Mouse (Mus musculus) ES-Bruce4 (cell line): ENCODE data around the gene Dock6. TPM values are rescaled to one million over a fixed set of nuclear protein-coding genes. Genes with fewer than 3 reads are reported as not detected.

Source experiments
- H3K27ac ChIP-seq: 2 replicates; pipeline ENCODE4 v1.5.1; 2012; ENCODE audit warnings: low read length, inconsistent platforms; ENCODE audit not compliant: insufficient read depth
- H3K27me3 ChIP-seq: 2 replicates; pipeline ENCODE4 v1.6.1; 2012; ENCODE audit warnings: mild to moderate bottlenecking, low read length, inconsistent platforms; ENCODE audit not compliant: control insufficient read depth, poor library complexity, insufficient read depth, severe bottlenecking
- H3K36me3 ChIP-seq: 2 replicates; pipeline ENCODE4 v1.6.1; 2012; ENCODE audit warnings: inconsistent platforms, mild to moderate bottlenecking, low read length, moderate library complexity; ENCODE audit not compliant: control insufficient read depth, poor library complexity, insufficient read depth, severe bottlenecking
- H3K4me1 ChIP-seq: one replicate; pipeline ENCODE4 v1.8.1; 2011; ENCODE audit warnings: low read length; ENCODE audit not compliant: control insufficient read depth, insufficient read depth
- H3K4me3 ChIP-seq: 2 replicates; pipeline ENCODE4 v1.5.1; 2011; ENCODE audit warnings: low read depth, mild to moderate bottlenecking, low read length
- H3K9ac ChIP-seq: 2 replicates; pipeline ENCODE4 v1.6.1; 2012; ENCODE audit warnings: low read depth, mild to moderate bottlenecking, inconsistent platforms; ENCODE audit not compliant: poor library complexity, severe bottlenecking
- H3K9me3 ChIP-seq: replicated peaks from 2 replicates; pipeline ENCODE4 v1.6.1; 2012; ENCODE audit warnings: mild to moderate bottlenecking, low read length, inconsistent platforms; ENCODE audit not compliant: control insufficient read depth, poor library complexity, insufficient read depth, severe bottlenecking
- CTCF ChIP-seq: IDR thresholded peaks from one replicate; pipeline ENCODE4 v1.8.1; 2011; ENCODE audit warnings: low read depth, low read length
- EP300 ChIP-seq: IDR thresholded peaks from 2 replicates; pipeline ENCODE4 v1.6.1; 2011; ENCODE audit warnings: low read depth, low read length; ENCODE audit not compliant: insufficient read depth
- POLR2A ChIP-seq: IDR thresholded peaks from one replicate; pipeline ENCODE4 v1.8.1; 2011; ENCODE audit warnings: low read length; ENCODE audit not compliant: insufficient read depth
- polyA plus RNA-seq: library from polyadenylated mRNA; stranded (reverse); fragments of >200 nt; gene quantifications from 2 replicates; pipeline ENCODE4 v1.2.4, GENCODE M21; 2011; ENCODE audit warnings: low read depth; ENCODE audit not compliant: missing spikeins, insufficient read depth, insufficient read length

The Dock6 gene
- polyA plus RNA-seq, 1 experiment: 74.9 TPM

DNA sequence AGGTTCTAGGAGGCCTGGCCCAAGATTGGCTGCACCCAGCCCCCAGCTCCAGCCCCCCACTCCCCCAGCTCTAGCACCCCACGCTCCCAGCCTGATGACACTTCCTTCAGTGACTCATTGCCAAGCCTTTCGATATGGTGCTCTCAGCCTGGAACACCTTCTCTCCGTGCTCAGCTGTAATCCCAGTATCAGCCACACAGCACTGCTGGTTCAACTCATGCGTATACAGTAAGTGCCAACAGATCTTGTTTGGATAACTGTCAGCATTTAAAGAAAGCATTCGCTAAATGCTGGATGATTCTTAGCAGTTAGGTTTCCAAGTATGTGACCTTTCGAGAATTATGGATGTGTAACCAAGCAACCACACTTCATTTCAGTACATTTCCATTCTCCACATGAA lies 9.3 kb downstream of the Dock6 start:
- H3K27me3 ChIP-seq: no peaks in the 10 kb centered on the region
- TF ChIP-seq EP300: no peak
- no peak for TF ChIP-seq CTCF
- no peak for TF ChIP-seq POLR2A
- no peak overlapping the region for H3K27ac ChIP-seq

DNA sequence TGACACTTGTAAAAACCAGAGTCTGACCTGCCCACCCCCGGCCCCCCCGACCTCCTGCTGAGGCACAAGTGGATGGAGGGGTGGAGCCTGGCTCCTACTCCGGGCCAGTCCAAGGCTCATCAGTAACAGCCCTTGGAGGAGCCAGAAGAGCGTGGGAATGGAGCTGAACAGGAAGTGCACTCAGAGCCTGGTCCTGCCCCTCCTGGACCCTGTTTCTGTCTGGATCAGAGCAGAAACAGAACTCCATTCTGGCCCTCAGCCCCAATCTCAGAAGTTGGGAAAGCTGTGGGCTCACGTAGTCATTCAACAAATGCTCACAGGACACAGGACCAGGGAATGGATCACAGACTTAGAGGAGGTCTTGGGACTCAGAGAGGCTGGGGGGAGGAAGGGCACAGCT lies 10.0 kb downstream of the Dock6 start:
- Histone ChIP-seq H3K4me1 (peaks cover 10% of the 10 kb centered on the region), H3K27me3 (no peaks in the 10 kb centered on the region), H3K27ac (no peak overlapping the region), H3K36me3 (peaks cover 58% of the 10 kb centered on the region), H3K4me3 (no peak overlapping the region), H3K9ac (no peak overlapping the region), H3K9me3 (no peaks in the 10 kb centered on the region)
- TF ChIP-seq POLR2A (no peak), EP300 (no peak)

More for the DNA sequence above, 9.3 kb downstream of the Dock6 start:
- H3K4me3 ChIP-seq: no peak overlapping the region
- H3K4me1 ChIP-seq: peaks cover 13% of the 10 kb centered on the region
- no peak overlapping the region for H3K9ac ChIP-seq
- no peaks in the 10 kb centered on the region for H3K9me3 ChIP-seq
- H3K36me3 ChIP-seq: peaks cover 51% of the 10 kb centered on the region

DNA sequence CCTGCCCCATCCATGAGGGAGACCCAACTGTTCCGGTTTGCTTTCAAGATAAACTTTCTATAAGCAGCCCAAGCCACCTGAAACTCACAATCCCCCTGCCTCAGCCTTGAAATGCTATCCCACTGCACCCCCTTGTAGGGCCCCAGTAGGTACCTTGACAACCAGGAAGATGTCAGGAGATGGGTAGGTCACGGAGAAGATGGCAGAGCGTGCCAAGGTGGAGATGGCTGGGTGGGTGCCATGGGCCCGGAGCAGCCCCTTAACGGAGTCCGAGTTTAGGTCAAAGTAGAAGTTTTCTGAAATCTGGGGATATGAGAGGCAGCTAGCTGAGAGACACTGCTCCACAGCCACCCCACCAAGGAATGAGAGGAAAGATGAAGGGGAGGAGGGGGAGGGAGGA lies 11.1 kb downstream of the Dock6 start:
- peaks cover 8% of the 10 kb centered on the region for H3K4me1 ChIP-seq
- H3K27ac ChIP-seq: no peak overlapping the region
- H3K4me3 ChIP-seq: no peak overlapping the region
- H3K9ac ChIP-seq: no peak overlapping the region
- H3K27me3 ChIP-seq: no peaks in the 10 kb centered on the region
- H3K36me3 ChIP-seq: peaks cover 67% of the 10 kb centered on the region
- no peaks in the 10 kb centered on the region for H3K9me3 ChIP-seq
- TF ChIP-seq POLR2A (no peak), CTCF (no peak), EP300 (no peak)

DNA sequence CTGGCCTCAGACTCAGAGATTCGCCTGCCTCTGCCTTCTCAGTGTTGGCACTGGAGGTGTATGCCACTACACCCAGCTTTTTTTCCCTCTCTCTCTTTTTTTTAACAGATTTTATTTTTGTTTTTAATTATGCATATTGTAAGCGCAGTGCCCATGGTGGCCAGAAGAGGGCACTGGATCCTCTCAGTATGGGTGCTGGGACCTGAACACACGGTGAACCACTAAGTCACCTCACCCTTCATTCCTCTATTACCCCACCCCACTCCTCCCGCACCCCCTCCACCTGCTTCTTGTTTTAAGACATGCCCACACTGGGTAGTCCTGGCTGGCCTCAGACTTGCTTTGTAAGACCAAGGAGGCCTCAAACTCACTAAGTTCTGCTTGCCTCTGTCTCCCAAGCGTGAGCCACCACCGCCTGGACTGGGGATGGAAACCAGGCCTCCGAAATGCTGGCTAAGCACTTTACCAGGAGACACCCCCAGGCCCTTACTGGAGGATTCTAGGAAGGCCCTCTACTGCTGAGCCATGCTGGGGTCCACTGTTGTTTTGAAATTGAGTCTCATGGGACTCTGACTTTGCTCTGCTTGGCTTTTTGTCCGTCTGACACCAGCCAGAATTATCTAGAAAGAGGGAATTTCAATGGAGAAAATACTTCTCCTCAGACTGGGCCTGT lies 12.2 kb downstream of the Dock6 start:
- Histone ChIP-seq H3K4me1 (peaks cover 8% of the 10 kb centered on the region), H3K9me3 (no peaks in the 10 kb centered on the region), H3K36me3 (peaks cover 69% of the 10 kb centered on the region), H3K4me3 (no peak overlapping the region), H3K27ac (peak overlapping the region; percentile 22; the same call in 1 of the 2 replicates), H3K27me3 (no peaks in the 10 kb centered on the region), H3K9ac (no peak overlapping the region)
- TF ChIP-seq EP300 (no peak), CTCF (peak; percentile 73)

DNA sequence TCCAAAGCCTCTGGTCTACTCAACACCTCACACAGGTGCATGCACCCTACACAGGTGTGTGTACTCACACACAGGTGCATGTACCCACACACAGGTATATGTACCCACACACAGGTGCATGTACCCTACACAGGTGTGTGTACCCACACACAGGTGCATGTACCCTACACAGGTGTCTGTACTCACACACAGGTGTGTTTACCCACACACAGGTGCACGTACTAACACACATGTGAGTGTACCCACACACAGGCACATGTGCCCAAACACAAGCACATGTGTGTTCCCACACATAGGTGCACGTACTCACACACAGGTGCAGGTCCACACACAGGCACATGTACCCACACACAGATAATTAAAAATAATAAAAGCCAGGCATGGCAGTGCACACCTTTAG lies 14.7 kb downstream of the Dock6 start:
- peaks cover 48% of the 10 kb centered on the region for H3K36me3 ChIP-seq
- H3K9me3 ChIP-seq: no peaks in the 10 kb centered on the region
- peaks cover 10% of the 10 kb centered on the region for H3K4me1 ChIP-seq
- H3K27me3 ChIP-seq: no peaks in the 10 kb centered on the region
- no peak overlapping the region for H3K9ac ChIP-seq
- no peak overlapping the region for H3K4me3 ChIP-seq
- TF ChIP-seq POLR2A (no peak), EP300 (no peak), CTCF (no peak)
- no peak overlapping the region for H3K27ac ChIP-seq

DNA sequence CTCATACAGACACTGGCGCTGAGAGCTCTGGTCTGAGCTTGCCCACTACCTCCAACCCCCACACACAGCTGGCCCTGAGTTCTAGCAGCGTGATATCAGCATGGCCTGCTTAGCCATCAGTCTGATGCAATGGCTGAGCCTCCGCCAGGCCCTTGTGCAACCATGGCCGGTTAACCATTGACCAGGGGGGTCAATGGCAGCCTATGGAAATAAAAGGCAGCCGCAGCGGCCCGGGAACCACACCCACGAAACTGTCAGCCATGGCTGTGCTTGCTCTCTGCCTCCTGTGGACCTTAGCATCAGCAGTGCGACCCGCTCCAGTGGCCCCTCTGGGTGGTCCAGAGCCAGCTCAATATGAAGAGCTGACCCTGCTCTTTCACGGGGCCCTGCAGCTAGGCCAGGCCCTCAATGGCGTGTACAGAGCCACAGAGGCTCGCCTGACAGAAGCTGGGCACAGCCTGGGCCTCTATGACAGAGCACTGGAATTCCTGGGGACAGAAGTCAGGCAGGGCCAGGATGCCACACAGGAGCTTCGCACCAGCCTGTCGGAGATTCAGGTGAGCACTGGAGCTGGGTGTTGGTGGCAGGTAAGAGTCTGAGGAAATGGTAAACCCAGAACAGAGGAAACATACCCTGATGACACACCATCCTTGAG lies 17.1 kb downstream of the Dock6 start, which contains the start of gene Angptl8:
Gene Angptl8, plus strand, starts transcription at position 253 of the 655 bp plus-strand sequence.
- Histone ChIP-seq H3K27me3 (no peaks in the 10 kb centered on the region), H3K36me3 (peaks cover 47% of the 10 kb centered on the region), H3K4me3 (no peak within 1 kb of the TSS), H3K27ac (no peak within 1 kb of the TSS), H3K4me1 (peaks cover 7% of the 10 kb centered on the region), H3K9me3 (no peaks in the 10 kb centered on the region), H3K9ac (no peak within 1 kb of the TSS)
- TF ChIP-seq CTCF: no peak
- no peak for TF ChIP-seq POLR2A
- TF ChIP-seq EP300: no peak
